Mouse (Mus musculus): ENCODE measurements around the gene Olfr1015. TPM values are rescaled to one million over a fixed set of nuclear protein-coding genes. Genes with fewer than 3 reads are reported as not detected.

Gene Olfr1015
- polyA plus RNA-seq (2016; fragmentation: Nextera tagmentation; extraction: Ambion mirVana) = not detected in 2 replicates

DNA sequence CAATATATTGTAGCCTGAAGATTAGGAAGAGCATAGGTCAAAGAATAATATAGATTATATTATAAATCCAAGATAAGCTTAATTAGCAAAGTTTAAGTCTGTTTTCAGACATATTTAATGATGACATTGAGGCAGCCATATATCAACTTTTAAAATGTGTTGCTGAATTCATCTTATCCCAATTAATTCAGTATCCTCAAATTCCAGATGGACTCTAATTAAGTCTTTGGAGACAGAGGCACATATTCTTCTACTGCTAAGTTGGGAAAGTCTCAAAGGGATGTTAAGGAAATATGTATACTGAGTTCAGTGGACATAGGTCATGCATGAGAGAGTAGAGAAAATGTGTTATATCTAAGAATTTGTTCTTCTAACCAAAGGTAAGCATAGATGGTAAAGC lies at the start of gene Olfr1015:
Gene Olfr1015, plus strand, starts transcription at position 301 of the 400 bp plus-strand sequence.
- Histone ChIP-seq H3K27ac (no peak within 1 kb of the TSS), H3K4me1 (no peaks in the 10 kb centered on the region), H3K36me3 (no peaks in the 10 kb centered on the region), H3K27me3 (ENCODE audit: insufficient read depth, poor library complexity, severe bottlenecking) (no peaks in the 10 kb centered on the region), H3K9me3 (no peaks in the 10 kb centered on the region), H3K4me3 (no peak within 1 kb of the TSS)
- DNase-seq (ENCODE audit: low spot score) = no peak

DNA sequence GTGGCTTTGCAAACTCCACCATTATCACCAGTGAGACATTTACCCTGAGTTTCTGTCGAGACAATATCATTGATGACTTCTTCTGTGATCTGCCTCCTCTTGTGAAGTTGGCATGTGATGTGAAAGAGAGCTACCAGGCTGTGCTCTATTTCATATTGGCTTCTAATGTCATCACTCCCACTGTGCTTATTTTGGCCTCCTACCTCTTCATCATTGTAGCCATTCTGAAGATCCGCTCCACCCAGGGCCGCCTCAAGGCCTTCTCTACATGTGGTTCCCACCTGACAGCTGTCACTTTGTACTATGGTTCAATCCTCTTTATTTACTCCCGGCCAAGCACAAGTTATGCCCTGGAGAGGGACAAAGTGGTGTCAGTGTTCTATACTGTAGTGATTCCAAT lies 28.0 kb upstream of the Olfr1015 start:
- Histone ChIP-seq H3K4me3 (no peak overlapping the region), H3K4me1 (no peaks in the 10 kb centered on the region), H3K36me3 (no peaks in the 10 kb centered on the region), H3K27me3 (ENCODE audit: insufficient read depth, poor library complexity, severe bottlenecking) (no peaks in the 10 kb centered on the region), H3K9me3 (no peaks in the 10 kb centered on the region), H3K27ac (no peak overlapping the region)
- DNase-seq (ENCODE audit: low spot score) = no peak
- WGBS = 77% methylated on average over 4 of the region's 4 CpGs

DNA sequence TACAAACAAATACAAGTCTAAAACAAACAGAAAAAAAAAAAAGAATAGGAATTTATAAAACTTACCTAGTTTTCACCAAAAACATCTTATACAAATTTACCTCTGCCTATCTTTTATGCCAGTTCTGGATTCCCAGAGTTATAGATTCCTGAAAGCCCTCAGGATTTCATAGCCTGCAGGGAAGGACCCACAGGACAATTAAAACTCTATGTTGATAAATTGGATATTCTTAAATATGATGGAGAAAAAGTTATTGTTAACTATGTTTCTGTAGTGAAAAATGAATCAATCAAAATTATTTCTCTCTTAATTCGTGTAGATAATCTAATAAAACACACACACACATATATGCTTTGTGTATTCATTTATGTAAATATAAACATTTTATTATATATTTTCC lies 19.2 kb upstream of the Olfr1015 start, which contains the start of gene Olfr1012:
Gene Olfr1012, minus strand, starts transcription at position 101 of the 400 bp plus-strand sequence.
- Histone ChIP-seq H3K27ac (no peak within 1 kb of the TSS), H3K4me1 (no peaks in the 10 kb centered on the region), H3K36me3 (no peaks in the 10 kb centered on the region), H3K9me3 (no peaks in the 10 kb centered on the region), H3K27me3 (ENCODE audit: insufficient read depth, poor library complexity, severe bottlenecking) (no peaks in the 10 kb centered on the region), H3K4me3 (no peak within 1 kb of the TSS)
- no peak for DNase-seq (ENCODE audit: low spot score)
- 67% methylated on average over 1 of the region's 1 CpGs for whole genome bisulfite sequencing

DNA sequence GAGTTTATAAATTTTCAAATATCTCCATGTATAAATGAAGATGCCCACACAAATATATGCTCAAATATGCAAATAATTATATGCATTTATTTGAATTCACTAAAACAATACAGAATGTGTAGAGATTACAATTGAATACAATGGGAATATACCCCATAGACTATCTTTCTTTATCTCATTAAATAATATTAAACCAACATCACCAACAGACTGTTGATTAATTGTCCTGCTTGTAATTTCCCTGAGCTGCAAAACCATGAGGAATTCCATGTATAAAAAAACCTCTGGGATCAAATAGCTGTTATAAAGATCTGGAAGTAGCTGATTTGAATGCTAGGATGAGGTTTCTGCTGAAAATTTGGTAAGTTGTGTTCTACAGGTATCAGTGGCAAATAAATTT lies 15.0 kb upstream of the Olfr1015 start, which contains the start of gene Olfr1013:
Gene Olfr1013, plus strand, starts transcription at position 301 of the 400 bp plus-strand sequence.
- no peak within 1 kb of the TSS for H3K4me3 ChIP-seq
- H3K4me1 ChIP-seq = no peaks in the 10 kb centered on the region
- H3K27ac ChIP-seq = no peak within 1 kb of the TSS
- no peaks in the 10 kb centered on the region for H3K9me3 ChIP-seq
- no peaks in the 10 kb centered on the region for H3K36me3 ChIP-seq
- H3K27me3 ChIP-seq (ENCODE audit: insufficient read depth, poor library complexity, severe bottlenecking) = no peaks in the 10 kb centered on the region
- DNase-seq (ENCODE audit: low spot score) = no peak

DNA sequence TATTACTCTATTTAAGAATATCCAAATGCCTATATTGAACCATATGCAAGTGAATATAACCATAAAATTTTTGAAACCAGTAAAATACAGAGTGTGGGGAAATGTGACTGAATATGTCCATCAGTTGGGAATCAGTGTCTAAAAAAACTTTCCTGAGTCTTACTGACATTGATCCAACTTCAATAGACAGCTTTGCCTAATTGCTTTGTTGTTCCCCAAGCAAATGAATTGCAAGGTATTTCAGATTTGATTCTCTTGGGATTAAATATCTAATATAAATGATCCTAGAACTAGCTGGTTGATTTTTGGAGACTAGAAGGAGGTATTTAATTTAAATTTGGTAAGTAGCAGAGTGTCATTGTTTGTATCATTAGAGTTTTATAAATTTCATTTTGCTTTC lies 9.4 kb upstream of the Olfr1015 start, which contains the start of gene Olfr1014:
Gene Olfr1014, plus strand, starts transcription at position 301 of the 400 bp plus-strand sequence.
- H3K27ac ChIP-seq = no peak within 1 kb of the TSS
- H3K27me3 ChIP-seq (ENCODE audit: insufficient read depth, poor library complexity, severe bottlenecking) = no peaks in the 10 kb centered on the region
- DNase-seq (ENCODE audit: low spot score) = no peak
- H3K36me3 ChIP-seq = no peaks in the 10 kb centered on the region
- H3K4me3 ChIP-seq = no peak within 1 kb of the TSS
- no peaks in the 10 kb centered on the region for H3K9me3 ChIP-seq
- H3K4me1 ChIP-seq = no peaks in the 10 kb centered on the region

DNA sequence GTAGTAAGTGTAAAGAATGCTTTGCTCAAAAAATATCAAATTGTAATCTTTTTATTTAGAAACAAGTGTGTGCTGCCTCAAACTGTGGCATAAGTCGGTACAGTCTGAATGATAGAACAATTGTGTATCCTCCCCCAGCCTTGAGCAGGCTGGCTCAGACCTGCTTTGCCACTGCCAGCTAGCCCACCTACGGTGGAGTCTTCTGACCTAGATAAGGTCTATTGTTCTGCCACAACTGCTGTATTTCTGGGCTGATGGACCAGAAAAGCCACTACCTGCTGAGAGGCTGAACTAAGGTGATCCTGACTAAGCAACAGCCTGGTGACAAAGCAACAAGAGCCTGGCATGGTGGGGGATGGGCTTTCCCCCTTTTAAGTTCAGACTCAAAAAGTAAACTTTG lies 10.5 kb downstream of the Olfr1015 start:
- no peaks in the 10 kb centered on the region for H3K36me3 ChIP-seq
- H3K4me3 ChIP-seq = no peak overlapping the region
- DNase-seq (ENCODE audit: low spot score) = no peak
- H3K27ac ChIP-seq = no peak overlapping the region
- H3K9me3 ChIP-seq = no peaks in the 10 kb centered on the region
- H3K27me3 ChIP-seq (ENCODE audit: insufficient read depth, poor library complexity, severe bottlenecking) = no peaks in the 10 kb centered on the region
- no peaks in the 10 kb centered on the region for H3K4me1 ChIP-seq
- 49% methylated on average over 2 of the region's 2 CpGs for WGBS

DNA sequence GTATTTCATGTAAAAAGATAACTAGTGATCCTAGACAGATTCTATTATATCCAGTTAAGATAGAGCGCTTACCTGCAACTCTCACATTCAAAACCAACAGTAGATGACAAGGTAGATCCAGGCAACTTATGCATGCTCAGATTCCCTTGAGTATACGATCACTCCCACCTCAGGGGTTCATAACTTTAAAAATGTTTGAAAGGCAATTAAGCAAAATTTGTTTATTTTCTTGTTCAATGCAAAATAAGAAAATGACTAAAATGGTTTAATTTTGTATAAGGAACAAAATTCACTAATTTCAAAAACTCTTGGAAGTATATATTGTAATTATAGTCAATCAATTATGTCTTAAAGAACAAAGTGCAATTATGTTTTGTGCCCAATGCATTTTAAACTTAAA lies 20.6 kb downstream of the Olfr1015 start, which contains the start of gene Olfr1016:
Gene Olfr1016, minus strand, starts transcription at position 101 of the 400 bp plus-strand sequence.
- Histone ChIP-seq H3K27ac (no peak within 1 kb of the TSS), H3K4me3 (no peak within 1 kb of the TSS), H3K4me1 (no peaks in the 10 kb centered on the region), H3K9me3 (no peaks in the 10 kb centered on the region), H3K27me3 (ENCODE audit: insufficient read depth, poor library complexity, severe bottlenecking) (no peaks in the 10 kb centered on the region), H3K36me3 (no peaks in the 10 kb centered on the region)
- no peak for DNase-seq (ENCODE audit: low spot score)
- WGBS = 84% methylated on average over 2 of the region's 2 CpGs

DNA sequence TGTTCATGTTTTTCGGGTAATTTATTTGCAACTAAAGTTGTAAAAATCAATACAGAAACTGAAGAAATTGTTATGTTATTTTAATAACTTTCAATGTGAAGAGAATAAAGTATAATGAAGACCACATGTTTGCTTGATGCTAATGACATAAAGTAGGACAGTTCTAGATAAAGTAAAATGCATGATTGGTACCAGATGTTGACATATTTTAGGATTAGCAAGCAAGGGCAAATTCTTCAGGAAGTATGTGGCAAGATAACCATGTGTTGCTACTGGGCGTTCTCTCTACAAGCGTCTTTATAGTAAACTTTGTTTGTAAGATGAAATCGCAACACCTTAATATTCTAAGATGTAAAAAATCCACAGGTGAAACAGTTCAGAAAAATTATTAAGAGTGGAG lies 22.7 kb downstream of the Olfr1015 start:
- WGBS = 68% methylated on average over 4 of the region's 4 CpGs

DNA sequence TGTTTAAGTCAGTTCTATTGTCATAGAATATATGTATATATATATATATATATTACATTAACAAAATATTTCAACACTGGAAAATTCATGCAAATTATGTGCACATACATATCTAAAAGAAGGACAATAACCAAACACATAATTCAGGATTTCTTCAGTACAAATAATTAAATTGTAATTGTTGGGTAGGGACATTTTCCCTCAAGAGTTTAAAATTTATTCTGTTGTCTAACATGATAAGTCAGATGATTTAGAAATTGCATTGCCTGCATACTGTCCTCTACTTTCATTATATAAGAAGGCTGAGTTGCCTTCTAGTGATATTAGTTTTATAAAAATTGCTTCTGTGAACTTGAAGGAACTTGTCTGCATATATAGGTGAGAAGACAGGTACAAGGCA lies 36.4 kb downstream of the Olfr1015 start, which contains the start of gene Olfr1018:
Gene Olfr1018, plus strand, starts transcription at position 301 of the 400 bp plus-strand sequence.
- no peak within 1 kb of the TSS for H3K4me3 ChIP-seq
- H3K9me3 ChIP-seq = no peaks in the 10 kb centered on the region
- no peaks in the 10 kb centered on the region for H3K36me3 ChIP-seq
- H3K4me1 ChIP-seq = no peaks in the 10 kb centered on the region
- no peak within 1 kb of the TSS for H3K27ac ChIP-seq
- no peaks in the 10 kb centered on the region for H3K27me3 ChIP-seq (ENCODE audit: insufficient read depth, poor library complexity, severe bottlenecking)
- DNase-seq (ENCODE audit: low spot score) = no peak

More for the DNA sequence above, 22.7 kb downstream of the Olfr1015 start:
- DNase-seq (ENCODE audit: low spot score) = no peak
- Histone ChIP-seq H3K27me3 (ENCODE audit: insufficient read depth, poor library complexity, severe bottlenecking) (no peaks in the 10 kb centered on the region), H3K36me3 (no peaks in the 10 kb centered on the region), H3K27ac (no peak overlapping the region), H3K4me3 (no peak overlapping the region), H3K4me1 (no peaks in the 10 kb centered on the region), H3K9me3 (no peaks in the 10 kb centered on the region)

Other genes with a start within 250 kb of the Olfr1015 start
- not detected in 2 replicates for gene Olfr996, start 202.8 kb upstream of the Olfr1015 start, polyA plus RNA-seq (2016; fragmentation: Nextera tagmentation; extraction: Ambion mirVana)
- not detected in 2 replicates for gene Olfr998, start 193.1 kb upstream of the Olfr1015 start, polyA plus RNA-seq (2016; fragmentation: Nextera tagmentation; extraction: Ambion mirVana)
- not detected in 2 replicates for gene Olfr1000, start 170.1 kb upstream of the Olfr1015 start, polyA plus RNA-seq (2016; fragmentation: Nextera tagmentation; extraction: Ambion mirVana)
- not detected in 2 replicates for gene Olfr1002, start 131.3 kb upstream of the Olfr1015 start, polyA plus RNA-seq (2016; fragmentation: Nextera tagmentation; extraction: Ambion mirVana)
- not detected in 2 replicates for gene Olfr154, start 117.6 kb upstream of the Olfr1015 start, polyA plus RNA-seq (2016; fragmentation: Nextera tagmentation; extraction: Ambion mirVana)
- gene Olfr1006, start 103.2 kb upstream of the Olfr1015 start, polyA plus RNA-seq (2016; fragmentation: Nextera tagmentation; extraction: Ambion mirVana) = not detected in 2 replicates
- gene Olfr1008, start 92.6 kb upstream of the Olfr1015 start, polyA plus RNA-seq (2016; fragmentation: Nextera tagmentation; extraction: Ambion mirVana) = not detected in 2 replicates
- not detected in 2 replicates for gene Olfr1009, start 66.6 kb upstream of the Olfr1015 start, polyA plus RNA-seq (2016; fragmentation: Nextera tagmentation; extraction: Ambion mirVana)
- gene Olfr1012, start 19.3 kb upstream of the Olfr1015 start, polyA plus RNA-seq (2016; fragmentation: Nextera tagmentation; extraction: Ambion mirVana) = not detected in 2 replicates
- gene Olfr1013, start 14.9 kb upstream of the Olfr1015 start, polyA plus RNA-seq (2016; fragmentation: Nextera tagmentation; extraction: Ambion mirVana) = not detected in 2 replicates
- not detected in 2 replicates for gene Olfr1014, start 9.3 kb upstream of the Olfr1015 start, polyA plus RNA-seq (2016; fragmentation: Nextera tagmentation; extraction: Ambion mirVana)
- not detected in 2 replicates for gene Olfr1016, start 20.5 kb downstream of the Olfr1015 start, polyA plus RNA-seq (2016; fragmentation: Nextera tagmentation; extraction: Ambion mirVana)
- not detected in 2 replicates for gene Olfr1018, start 36.5 kb downstream of the Olfr1015 start, polyA plus RNA-seq (2016; fragmentation: Nextera tagmentation; extraction: Ambion mirVana)
- not detected in 2 replicates for gene Olfr1019, start 63.5 kb downstream of the Olfr1015 start, polyA plus RNA-seq (2016; fragmentation: Nextera tagmentation; extraction: Ambion mirVana)
- not detected in 2 replicates for gene Olfr1020, start 65.0 kb downstream of the Olfr1015 start, polyA plus RNA-seq (2016; fragmentation: Nextera tagmentation; extraction: Ambion mirVana)
- gene Olfr1022, start 86.6 kb downstream of the Olfr1015 start, polyA plus RNA-seq (2016; fragmentation: Nextera tagmentation; extraction: Ambion mirVana) = not detected in 2 replicates
- not detected in 2 replicates for gene Olfr1023, start 103.6 kb downstream of the Olfr1015 start, polyA plus RNA-seq (2016; fragmentation: Nextera tagmentation; extraction: Ambion mirVana)
- not detected in 2 replicates for gene Olfr1024, start 123.0 kb downstream of the Olfr1015 start, polyA plus RNA-seq (2016; fragmentation: Nextera tagmentation; extraction: Ambion mirVana)
- not detected in 2 replicates for gene Olfr1025-ps1, start 133.2 kb downstream of the Olfr1015 start, polyA plus RNA-seq (2016; fragmentation: Nextera tagmentation; extraction: Ambion mirVana)
- gene Olfr1026, start 139.5 kb downstream of the Olfr1015 start, polyA plus RNA-seq (2016; fragmentation: Nextera tagmentation; extraction: Ambion mirVana) = not detected in 2 replicates
- gene Olfr1028, start 168.4 kb downstream of the Olfr1015 start, polyA plus RNA-seq (2016; fragmentation: Nextera tagmentation; extraction: Ambion mirVana) = not detected in 2 replicates
- not detected in 2 replicates for gene Olfr1029, start 191.9 kb downstream of the Olfr1015 start, polyA plus RNA-seq (2016; fragmentation: Nextera tagmentation; extraction: Ambion mirVana)
- not detected in 2 replicates for gene Olfr1030, start 197.3 kb downstream of the Olfr1015 start, polyA plus RNA-seq (2016; fragmentation: Nextera tagmentation; extraction: Ambion mirVana)
- not detected in 2 replicates for gene Olfr1031, start 208.3 kb downstream of the Olfr1015 start, polyA plus RNA-seq (2016; fragmentation: Nextera tagmentation; extraction: Ambion mirVana)
- gene Olfr1032, start 223.5 kb downstream of the Olfr1015 start, polyA plus RNA-seq (2016; fragmentation: Nextera tagmentation; extraction: Ambion mirVana) = not detected in 2 replicates
- gene Olfr1033, start 238.6 kb downstream of the Olfr1015 start, polyA plus RNA-seq (2016; fragmentation: Nextera tagmentation; extraction: Ambion mirVana) = 0.21 TPM in 1 of 2 replicates, not detected in the other